Mouse (Mus musculus) granulocyte monocyte progenitor cell, adult 5-6 weeks (primary cell): ENCODE results near the gene Zbed3. TPM values are rescaled to one million over a fixed set of nuclear protein-coding genes. Genes with fewer than 3 reads are reported as not detected.
A peak's percentile ranks its signal among the peaks of the same experiment; 100 is the strongest.

Experiments used
- ATAC-seq: replicated peaks from 2 replicates; pipeline ENCODE4 v1.8.0; 2016; ENCODE audit warnings: mild to moderate bottlenecking, moderate TSS enrichment, inconsistent platforms; ENCODE audit not compliant: poor library complexity, severe bottlenecking
- total RNA-seq, 2 experiments: library from RNA; stranded (forward) in 1 of 2; stranded (reverse) in 1 of 2; fragments of 200-712, 200-1000 nt in 1 of 2; fragments of >200 nt in 1 of 2; fragmentation: Nextera tagmentation in 1 of 2; gene quantifications; 2 replicates each; pipeline ENCODE4 v1.2.3; 2014 to 2017

Zbed3 gene
- total RNA-seq (2014; fragmentation: Nextera tagmentation): 32.4 and 32.9 TPM in 2 replicates
- total RNA-seq (2017): 4.6 and 5.0 TPM in 2 replicates

DNA sequence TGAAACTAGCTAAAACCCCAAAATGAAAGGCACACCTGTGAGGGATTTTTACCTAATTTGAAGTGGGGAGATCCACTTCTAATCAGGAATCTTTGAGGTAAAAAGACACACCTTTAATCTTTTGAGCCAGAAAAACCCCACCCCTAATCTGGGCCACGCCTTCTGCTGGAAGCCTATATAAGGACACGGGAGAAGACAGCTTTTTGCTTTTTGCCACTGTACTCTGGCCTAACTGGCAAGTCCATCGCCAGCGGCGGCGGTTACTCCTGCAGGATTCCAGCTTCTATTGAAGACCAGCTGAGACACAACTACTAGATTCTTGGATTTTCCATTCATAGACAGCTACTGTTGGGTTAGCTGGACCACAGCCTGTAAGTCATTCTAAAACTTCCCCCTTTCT lies at the start of gene Zbed3:
Gene Zbed3, plus strand, starts transcription at position 213 of the 400 bp plus-strand sequence.
- ATAC-seq: no peak

DNA sequence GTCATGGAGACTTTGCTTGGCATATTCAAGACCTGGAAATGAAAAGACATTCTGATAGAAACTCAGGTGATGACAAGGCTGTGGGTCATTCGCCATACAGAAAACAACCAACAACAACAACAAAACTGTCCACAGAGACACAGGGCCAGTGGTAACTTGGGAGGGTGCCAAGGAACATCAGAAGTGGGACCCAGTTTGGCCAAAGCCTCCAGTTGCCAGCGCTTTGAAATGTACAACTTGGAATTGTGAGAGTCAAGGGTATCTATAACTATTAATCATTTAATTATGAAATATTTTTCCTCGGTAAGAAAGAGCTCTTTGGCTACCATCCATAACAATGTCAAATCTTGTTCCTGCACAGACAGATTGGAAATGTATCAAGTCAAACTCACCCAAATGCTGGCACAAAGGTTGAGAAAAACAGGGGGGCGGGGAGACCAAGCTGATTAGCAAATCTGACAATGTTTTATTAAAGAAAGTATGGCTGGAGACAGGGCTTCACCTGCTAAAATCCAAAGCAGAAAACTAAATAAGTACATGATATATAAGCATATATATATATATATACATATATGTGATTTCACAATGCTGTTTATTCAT lies 44.9 kb upstream of the Zbed3 start:
- ATAC-seq: no peak

DNA sequence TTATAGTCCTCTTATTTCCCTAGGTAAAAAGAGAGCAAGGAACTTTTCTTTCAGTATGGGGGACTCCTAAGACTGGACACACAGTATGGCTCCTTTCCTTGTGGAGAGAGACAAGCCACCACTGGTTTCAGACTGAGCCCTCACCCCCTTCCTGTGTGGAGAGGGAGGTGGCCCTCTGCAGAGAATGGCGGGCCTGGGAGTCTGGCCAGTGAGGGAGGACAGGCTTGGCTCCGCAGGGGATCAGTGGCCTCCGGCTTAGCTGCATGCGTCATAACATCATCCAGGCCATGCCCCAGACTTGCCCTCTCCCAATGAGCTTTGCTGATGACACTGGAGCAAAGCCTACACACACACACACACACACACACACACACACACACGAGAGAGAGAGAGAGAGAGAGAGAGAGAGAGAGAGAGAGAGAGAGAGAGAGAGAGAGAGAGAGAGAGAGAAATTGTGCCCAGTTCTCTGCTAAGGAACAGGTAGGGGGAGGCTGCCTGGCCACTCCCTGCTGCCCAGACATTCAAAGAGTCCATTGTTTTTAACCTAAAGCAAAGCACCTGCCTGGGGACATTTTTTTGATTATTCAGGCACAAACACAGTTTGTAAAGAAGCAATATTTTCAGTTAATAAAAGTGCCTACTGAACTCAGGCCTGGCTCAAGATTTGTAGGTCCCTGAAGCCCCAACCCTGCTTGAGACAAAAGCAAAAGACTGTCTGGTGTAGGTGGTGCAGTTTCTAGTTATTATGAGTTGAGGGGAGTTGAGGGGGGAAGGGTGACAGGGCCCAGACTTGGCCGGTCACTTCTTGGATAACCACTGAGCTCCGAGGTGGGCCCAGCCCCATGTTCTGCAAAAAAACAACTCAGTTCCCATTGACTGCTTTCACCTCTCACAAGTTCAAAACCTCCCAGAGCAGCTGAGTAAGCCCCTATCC lies 41.4 kb upstream of the Zbed3 start:
- ATAC-seq: no peak

DNA sequence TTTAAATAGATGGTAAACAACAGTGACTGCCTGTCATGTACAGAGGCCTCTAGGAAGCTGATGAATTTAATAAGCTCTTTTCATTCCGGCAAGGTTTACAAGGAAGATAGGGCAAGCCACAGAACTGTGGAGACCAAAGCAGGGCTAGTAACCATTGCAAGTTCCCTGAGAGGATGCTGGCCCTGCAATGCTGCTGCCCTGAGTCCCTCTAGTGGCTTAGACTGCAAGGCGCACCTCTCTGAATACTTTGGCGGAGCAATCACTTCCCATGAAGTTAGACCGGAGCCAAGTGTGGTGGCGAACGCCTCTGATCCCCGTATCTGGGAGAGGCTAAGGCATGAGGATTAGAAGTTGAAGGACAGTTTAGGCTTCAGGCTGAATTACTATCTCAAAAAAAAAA lies 36.4 kb upstream of the Zbed3 start:
- ATAC-seq: peak; percentile 73

DNA sequence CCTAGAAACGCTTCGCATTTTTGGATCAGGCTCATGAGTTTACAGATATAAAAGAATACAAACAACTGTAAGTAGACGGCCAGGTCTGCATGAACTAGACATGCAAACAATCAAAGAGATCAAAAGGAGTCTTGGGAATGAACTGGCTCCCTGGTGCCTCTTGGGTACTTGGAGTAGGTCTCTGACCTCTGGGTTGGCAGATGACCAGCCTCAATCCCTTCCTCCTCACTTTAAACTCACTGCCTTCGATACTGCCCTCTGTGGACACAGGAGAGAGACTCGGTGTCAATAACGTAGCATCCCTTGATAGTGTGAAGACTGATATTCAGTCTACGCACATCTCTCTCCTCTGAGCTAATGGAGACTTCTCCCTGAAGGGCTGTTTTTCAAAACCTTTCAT lies 35.4 kb upstream of the Zbed3 start:
- ATAC-seq: no peak

DNA sequence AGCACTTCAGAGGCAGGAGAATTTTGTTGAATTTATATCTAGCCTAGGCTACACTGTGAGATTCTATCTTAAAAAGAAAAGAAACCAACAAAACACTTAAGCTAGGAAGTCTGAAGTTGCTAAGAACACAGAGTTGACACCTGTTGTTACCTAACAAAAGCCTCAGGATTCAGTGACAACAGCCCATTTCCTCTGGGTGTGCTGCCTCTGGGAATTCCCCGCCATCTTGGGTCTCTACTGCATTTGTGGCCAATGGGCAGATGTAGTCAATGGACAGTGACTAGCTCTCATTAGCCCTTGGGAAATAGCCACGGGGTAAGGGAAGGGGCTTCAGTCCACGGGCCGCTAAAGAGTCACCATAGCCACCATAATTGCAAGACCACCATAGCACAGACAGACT lies 31.4 kb upstream of the Zbed3 start:
- no peak for ATAC-seq

DNA sequence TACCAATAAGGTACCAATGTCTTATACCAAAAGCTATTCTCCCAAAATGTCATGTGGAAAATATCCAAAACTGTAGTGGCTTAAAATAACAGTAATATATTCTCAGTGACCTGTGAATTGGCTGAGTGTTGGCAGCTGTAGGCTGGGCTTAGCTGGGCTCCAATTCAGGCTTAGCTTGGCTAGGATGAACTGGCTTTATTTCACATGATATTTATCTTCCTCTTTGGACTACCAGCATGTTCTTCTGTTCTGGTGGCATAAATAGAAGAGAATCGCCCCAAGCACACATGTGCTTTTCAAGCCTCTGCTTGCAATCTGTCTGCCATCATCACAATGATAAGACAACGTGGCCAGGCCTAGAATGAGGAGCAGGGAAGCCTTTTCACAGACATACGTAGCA lies 23.5 kb upstream of the Zbed3 start:
- no peak for ATAC-seq

DNA sequence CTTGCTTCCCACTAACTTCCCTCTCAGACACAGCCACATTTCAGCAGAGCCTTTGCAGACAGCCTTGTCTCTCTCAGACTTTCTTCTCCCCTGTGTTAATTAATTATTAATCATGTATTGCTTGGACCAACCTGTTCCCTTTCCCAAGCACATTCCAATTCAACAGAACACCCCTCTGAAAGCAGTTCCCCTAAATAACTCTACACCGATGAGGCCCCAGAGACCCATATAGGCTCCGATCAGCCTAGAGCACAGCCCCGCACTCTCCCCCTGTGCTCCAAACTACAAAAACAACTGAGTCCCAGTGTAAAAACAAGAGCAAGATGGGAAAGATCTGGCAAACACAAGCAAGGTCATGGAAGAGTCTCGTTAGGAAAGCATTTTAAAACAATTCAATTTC lies 16.8 kb upstream of the Zbed3 start:
- ATAC-seq: no peak

DNA sequence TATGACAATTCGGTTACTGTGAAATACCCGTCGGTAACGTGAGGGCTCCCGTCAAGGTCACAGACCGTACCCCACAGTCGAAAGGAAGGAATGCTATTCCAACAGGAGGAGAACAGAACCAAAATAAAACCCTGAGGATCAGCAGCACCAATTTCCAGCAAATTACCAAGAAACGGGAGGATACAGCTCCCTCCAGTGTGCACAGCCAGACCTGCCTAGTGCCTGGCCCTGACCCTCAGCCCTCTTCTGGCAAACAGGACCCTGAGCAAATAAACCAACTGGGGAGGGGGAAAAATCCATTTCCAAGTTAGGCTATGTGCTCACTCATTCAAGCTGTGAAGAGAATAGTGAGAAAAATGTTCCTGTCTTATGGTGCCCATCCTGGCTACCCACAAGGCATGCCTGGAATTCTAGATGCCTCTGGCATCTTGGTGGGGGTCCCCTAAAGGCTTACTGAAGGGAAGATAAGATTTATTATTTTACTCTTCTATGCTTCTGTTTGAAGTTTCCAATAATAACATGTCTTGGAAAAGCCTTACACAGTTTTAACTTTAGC lies 16.2 kb upstream of the Zbed3 start:
- no peak for ATAC-seq

DNA sequence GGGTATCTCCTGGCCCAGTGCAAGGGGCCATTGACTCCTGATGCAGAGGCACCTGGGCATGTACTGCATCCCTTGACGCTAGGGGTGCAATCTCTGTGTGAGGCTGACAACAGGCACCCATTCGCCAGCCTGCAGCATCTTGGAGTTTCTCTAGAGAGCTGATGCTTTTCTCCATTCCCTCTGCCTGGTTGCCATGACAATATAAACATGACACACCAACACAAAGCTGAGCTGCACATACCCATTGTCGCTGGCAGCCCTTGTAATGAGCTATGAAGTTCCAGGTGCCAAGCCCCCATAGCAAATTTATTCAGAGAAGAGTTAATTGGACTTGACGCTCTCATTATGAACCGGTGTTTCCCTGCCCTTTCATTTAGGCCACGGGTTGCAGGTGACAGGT lies 11.4 kb upstream of the Zbed3 start:
- no peak for ATAC-seq

DNA sequence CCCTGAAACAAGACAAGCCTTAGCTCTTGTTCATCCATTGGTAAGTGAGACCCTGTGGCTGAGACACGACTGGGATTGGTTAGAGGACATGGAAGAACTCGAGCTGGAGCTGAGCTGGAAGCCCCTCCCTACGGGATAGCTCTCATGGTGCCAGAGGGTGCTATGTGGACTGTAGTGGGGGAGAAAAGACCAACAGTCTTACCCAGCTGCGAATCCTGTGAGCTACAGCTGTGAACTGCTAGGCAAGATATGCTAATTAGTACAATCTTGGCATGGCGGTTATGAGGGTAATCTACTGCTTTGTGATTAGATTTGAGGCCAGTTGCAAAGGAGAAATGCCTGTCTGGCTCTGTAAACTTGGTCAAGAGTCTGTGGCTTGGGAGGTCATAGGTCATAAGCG lies 4.3 kb upstream of the Zbed3 start:
- ATAC-seq: no peak

DNA sequence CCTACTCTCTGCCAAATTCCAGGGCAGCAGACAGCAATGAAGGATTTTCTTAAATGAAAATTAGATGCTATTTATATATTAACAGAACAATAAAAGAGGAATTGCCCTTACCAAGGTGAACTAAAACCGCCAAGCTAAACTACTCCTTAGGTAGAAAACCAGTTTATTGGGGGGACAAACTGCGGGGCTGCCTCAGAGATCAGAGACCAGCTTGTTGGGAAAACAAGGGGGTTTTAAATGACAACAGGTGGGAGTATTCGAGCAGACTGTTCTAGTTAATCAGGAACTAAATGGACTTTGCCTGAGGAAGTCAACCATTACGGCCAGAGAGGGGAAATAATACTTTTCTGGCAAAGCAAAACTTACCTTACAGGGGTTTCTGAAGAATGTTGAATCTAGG lies 3.0 kb upstream of the Zbed3 start:
- ATAC-seq: no peak

DNA sequence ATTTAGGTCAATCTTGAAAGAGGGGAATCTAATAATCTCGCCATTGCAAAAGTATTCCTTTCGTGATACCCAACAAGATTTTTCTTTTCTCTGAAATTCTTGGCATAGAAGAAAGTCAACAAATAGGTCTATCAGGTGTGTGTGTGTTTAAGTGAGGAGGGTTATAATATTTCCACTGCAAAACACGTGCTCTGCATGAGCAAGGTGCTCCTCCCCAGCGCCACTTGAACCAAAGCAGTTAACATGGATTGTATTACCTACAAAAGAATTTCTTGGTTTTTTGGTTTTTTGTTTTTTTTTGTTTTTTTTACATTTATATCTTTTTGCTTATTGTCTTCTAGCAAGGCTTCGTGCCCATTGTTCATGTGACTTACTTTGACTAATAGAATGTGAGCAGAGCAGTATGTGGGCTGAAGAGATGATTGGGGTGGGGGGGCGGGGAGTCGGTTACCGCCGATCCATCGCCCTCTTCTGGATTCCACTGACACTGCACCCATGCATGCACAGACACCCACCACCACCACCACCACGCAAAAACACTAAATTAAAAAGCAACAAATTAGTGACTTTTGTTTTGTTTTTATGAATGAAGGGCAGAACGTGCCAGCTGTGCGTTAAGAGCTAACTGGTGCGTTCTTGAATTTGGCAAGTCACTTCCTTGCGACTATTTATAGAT lies 676 bp downstream of the Zbed3 start:
- ATAC-seq: peak; percentile 44; the same call in 1 of the 2 replicates

DNA sequence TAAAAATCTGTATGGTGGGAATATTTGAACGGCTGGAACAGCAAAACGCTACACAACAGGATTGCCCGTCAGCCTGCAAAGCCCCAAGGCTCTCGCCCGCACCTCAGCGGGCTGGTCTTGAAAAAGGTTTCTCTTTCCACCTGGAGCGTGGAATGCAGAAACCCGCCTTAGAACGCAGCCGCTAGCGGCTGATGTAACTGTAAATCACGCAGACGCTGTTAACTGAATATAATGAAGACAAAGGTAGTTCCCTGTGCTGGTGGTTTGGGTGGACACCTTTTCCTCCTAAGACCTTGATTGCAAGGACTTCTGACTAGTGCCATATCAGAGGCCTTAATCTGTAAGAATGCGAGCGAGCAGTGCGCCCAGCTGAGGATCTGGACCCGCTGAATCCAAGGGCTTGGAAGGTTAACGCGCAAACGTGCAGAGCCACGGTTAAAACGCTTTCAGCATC lies 1.2 kb downstream of the Zbed3 start:
- peak; percentile 9 for ATAC-seq

DNA sequence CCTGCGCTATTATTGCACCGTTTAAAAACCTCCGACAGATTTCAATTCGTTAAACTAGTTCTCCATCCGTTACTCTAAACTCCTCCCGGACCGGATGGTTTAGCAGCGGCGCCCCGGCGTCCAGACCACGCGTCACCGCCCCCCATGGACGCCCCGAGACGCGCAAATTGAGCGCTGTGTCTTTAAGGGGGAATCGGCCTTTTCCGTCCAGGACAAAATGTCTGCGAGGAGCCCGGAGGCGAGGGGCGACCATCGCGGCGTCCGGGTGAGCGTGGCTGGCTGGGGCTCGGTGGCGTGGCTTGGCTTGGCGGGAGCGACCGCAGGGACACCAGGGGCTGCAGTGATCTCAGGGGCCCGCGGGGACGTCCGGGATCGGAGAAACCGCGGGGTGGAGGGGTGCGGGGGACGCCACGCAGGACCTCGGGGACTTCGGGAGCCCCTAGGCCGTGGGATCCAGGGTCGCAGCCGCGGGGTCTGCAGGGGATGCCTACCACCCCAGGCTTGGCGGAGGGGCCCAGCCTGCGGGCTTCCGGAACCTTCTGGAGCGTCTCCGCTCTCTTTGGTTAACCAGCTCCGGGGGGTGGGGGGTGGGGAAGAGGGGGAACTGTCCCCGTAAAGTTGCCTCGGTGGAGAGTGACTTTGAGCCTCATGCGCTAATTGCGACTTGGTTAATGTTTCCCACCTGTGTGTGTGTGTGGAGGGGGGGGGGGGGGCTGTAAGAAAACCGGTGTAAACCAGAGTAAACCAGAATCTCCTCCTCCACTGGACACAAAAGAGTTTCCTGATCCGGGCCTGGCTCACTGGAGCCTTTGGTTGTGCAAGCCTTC lies 1.9 kb downstream of the Zbed3 start:
- peak; percentile 79 for ATAC-seq

DNA sequence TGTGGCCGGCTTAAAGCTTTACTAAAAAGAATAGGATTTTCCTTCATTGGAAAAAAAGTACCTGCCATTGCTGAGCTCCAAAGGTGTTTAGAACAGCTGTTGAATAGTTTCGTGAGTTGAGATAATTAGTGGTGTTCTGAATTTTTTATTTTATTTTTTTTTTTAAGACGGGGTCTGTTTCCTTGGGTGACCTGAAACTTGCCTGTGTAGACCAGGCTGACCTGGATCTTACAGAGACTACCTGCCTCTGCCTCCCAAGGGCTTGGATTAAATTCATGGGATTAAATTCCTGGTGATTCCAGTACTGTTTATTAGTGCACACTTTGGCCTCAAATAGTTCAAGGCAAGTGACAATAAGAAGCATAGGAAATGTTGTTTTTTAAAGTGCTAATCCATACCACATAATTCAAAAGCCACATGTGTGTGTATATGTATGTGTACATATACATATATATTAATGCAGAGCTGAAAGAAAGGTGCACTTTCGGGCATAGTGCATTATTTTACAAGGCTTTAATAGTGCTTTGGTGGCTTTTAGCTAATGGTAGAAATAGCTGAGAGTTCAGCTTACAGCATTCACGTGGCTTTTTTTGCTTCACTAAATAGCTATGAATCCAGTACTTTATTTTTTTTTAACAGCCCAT lies 2.6 kb downstream of the Zbed3 start:
- ATAC-seq: no peak

DNA sequence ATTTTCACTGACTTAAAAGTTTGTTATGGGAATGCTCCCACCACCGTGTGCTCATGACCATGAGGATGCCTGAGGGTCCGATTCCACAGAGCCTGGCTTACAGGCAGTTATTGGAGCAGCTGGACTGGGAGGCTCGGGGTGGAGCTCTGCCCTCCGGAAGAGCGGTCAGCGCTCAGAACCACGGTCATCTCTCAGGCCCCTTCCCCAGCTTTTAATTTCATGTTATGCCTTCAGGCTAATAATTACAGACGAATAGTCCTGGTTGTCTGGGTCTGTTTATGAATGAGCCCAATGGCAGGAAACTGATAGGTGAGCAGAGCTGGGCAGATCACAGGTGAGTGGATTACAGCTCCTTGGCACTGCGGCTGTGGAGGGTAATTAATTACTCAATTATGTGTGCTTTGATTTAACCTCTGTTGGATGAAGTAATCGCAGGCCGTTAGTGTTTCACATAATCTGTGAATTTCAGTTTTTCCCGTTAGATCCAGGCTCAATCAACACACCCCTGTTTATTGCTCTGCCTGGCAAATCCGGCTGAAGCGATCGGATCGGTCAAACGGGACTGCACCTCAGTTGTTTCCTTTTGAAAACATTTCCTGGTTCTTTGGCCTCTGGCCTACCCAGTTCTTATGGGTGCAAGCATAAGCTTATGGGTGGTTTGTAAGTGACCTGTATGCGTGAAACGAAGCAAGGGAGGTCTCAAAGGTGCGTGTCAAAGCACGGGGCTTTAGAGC lies 3.4 kb downstream of the Zbed3 start:
- ATAC-seq: no peak

DNA sequence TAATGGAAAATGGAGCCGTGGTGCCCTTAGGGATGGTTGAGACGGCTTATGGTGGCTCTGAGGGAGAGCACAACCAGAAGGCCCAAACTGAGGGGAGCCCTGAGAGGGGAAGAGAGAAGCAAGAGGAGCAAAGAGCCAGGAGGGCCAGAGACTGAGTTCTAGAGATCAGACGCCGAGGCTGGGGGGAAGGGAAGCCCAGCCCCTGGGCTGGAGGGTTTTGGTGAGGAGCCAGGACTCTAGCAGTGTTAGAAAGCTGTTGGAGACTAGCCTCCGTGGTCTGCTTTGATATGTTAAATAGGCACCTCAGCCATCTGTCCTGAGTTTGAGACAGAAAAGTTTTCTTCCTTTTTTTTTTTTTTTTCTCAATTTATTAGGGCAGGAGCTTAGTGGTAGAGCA lies 3.9 kb downstream of the Zbed3 start:
- ATAC-seq: no peak

DNA sequence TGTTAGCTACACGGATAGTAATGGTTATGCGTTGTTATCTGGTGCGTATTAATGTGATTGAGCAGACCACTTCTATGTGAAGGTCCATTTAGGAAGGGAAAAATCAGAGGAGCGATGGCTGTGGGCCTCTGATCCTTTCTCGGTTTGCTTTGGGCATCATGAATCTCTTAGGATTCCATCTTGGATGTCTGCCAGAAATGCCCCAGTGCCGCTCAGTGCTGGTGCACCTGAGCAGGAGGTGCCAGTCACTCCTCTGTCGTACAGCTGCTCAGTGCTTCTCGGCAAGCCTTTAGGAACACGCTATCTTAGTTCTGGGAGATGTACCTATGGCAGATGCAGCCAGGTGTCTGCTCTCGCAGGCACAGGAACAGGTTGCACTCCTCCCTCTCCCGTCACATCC lies 5.4 kb downstream of the Zbed3 start:
- no peak for ATAC-seq
